Mouse (Mus musculus) erythroblast, adult 5-6 weeks (primary cell): ENCODE data around the gene Tada3. TPM values are rescaled to one million over a fixed set of nuclear protein-coding genes. Genes with fewer than 3 reads are reported as not detected.

Source experiments
- ATAC-seq: replicated peaks from 2 replicates; pipeline ENCODE4 v1.8.0; 2016; ENCODE audit warnings: moderate number of reproducible peaks, mild to moderate bottlenecking, moderate TSS enrichment, inconsistent platforms; ENCODE audit not compliant: poor library complexity, low FRiP score, severe bottlenecking
- total RNA-seq, 2 experiments: library from RNA; stranded (forward) in 1 of 2; stranded (reverse) in 1 of 2; fragments of 150-400 nt in 1 of 2; fragments of 200-764, 138-1000 nt in 1 of 2; gene quantifications; 2 replicates each; pipeline versions ENCODE4 v1.2.3 to v1.2.4; 2015 to 2017; ENCODE audit warnings: low replicate concordance in 2 of 2

Tada3 gene
- total RNA-seq (2015; ENCODE audit: low replicate concordance) (6.0 and 11.1 TPM in 2 replicates), total RNA-seq (2017; ENCODE audit: low replicate concordance) (7.8 and 14.1 TPM in 2 replicates)

DNA sequence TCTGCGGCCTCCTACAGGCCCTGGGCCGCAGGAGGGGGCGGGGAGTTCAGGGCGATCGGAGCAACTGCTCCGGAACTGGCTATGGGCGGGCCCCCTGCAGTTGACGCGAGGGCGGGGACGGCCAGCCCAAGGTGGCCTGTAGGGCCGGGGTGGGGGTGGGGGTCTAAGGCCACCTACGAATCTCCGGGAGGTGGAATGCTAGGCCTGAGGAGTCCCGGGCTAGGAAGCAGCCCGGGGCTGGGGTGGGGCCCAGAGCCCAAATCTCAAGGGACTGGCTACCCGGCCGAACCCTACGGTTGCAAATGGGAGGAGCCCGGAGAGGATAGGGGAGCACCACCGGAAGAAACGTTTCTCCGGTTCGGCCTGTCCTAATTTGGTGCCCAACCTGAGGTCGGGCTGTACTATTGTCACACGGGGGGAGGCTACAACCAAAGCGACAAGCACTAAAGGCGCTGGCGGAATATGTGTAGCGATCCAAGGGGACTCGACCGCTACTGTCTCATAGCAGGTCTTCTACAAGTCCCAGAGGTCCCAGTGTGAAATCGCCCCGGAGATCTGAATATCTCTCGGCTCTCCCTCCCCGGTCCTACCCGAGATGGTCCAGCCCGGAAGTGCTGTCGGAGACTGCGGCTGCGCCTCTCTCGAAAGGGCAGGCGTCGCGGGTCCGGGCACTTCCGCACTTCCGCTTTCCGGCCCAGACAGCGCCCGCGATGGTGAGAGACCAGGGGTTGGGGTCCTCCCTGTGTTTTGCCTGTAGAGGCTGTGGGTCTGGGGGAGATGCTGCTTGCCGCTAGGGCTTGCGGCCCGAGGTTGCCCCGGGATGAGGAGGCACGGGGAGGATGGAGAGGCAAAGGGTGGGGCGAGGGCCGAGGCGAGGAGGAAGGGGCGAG is at the start of gene Tada3, which contains the start of gene Arpc4:
Gene Tada3 (minus strand): TSS at position 388 of the 890 bp plus-strand sequence.
Gene Arpc4 (plus strand): TSS at position 620 of the 890 bp plus-strand sequence.
- ATAC-seq: peak; percentile 85

DNA sequence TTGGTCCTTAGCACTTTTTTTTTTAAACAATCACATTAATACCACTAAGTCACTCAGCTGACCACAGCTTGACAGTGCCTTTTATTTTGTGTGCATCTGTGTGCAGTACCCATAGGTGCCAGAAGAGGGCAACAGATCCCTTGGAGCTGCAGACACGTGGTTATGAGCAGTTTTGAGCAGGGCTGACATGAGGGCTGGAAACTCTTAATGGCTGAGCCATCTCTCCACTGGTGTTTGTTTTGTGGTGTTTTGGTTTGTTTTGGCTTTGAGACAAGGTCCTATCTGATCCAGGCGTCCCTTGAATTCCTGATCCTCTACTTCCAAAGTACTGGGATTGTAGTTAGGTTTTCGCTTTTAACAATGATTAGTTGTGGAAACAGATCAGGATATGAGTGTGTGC is 49.7 kb upstream of the Tada3 start:
- ATAC-seq: peak; percentile 65

DNA sequence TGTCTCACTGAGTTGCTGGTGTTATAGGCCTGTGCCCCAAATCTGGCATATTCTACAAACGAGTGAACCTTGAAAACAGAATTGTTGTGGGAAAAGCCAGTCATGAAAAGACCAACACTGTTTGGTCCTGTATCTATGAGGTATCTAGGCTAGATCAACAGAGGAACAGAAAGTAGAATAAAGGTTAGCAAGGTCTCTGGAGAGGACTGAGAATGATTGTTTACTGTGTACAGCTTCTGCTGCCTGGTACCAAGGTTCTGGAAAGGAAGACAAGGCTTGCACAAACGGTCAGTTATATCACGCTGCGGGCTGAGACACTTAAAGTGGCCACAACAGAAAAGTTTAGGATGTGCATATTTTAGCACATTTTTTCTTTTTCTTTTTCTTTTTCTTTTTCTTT is 49.0 kb upstream of the Tada3 start:
- ATAC-seq: no peak

DNA sequence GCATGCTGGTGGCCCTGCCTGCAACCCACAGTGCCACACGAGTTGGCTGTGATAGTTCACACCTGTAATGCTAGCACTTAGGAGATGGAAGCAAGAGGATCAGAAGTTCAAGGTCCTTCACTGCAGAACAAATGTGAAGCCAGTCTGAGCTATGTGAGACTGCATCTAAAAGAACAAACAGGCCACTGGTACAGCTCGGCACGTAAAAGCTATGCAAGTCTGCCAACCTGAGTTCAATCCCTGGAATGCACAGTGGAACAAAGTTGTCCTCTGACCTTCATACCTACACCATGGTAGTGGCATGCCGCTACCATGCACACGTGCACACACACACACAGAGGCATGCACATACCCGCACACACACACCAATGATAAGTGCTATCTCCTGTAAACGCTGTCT is 46.5 kb upstream of the Tada3 start:
- ATAC-seq: no peak

DNA sequence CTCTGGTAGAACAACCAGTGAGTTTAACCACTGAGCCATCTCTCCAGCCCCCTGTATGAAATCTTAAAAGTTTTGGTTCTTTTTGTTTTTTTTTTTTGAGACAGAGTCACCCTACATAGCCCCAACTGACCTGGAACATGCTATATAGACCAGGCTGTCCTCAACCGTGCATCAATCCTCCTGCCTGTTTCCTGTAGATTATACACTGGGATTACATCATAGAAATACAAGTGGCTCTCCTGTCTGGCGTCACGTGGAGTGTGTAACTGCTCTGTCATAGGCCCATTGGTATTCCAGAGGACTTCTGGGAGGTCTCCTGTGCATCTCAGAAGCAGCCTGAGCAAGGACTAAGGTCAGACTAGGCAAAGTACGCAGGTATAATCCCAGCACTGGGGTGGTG is 45.3 kb upstream of the Tada3 start:
- ATAC-seq: no peak

DNA sequence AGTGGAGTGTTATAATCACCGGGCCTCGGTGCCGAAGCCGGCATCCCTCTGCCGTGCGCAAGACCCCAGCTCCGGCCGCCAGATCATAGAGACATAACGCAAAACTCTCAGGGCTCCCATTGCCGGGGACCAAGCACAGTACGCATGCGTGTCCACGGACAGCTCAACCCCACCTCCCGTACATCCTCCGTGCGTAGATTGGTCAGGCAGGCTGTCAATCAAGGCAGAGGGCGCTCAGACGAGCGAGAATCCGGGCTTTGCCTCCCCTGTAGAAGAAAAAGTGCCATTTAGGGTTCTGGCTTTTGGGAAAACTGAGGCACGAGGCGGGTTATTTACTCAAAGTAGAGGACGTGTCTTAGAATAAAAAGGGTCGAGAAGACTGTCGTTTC is 41.5 kb upstream of the Tada3 start, which contains the start of gene Rpusd3:
Gene Rpusd3 (minus strand): TSS at position 142 of the 389 bp plus-strand sequence.
- peak; percentile 96 for ATAC-seq

DNA sequence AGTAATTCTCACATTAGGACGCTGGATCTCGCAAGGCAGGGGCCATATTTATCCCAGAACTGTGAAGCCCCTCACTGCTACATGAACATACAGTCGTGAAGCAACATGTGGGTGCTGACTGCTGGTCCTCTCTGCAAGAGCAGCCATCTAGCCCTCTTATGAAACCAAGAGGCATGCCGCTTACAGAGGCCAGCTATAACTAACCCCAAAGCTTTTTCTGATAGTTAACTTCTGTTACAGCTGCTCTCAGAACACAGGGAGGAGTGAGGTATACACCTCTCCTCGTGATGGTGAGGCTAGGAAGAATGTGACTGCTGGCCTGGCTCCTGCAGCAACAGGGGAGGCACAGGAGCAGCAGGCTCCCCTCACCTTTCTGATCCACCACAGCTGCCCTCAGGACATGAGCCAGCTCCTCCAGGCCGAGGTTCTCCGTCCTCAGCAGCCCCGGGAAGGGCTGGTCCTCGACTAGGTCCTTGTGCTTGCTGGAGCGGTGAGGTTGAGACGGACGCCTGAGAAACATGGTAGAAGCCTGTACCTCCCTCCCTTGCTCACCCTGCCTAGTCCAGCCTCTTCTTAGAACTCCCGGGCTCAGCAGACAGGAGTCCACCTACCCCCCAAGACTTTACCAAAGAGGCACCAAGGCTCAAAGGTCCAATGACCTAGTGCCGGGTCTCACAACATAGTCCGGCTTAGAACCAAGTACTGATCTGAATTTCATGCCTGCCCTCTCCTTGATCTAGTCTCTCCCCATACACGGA is 40.9 kb upstream of the Tada3 start:
- peak; percentile 62 for ATAC-seq

DNA sequence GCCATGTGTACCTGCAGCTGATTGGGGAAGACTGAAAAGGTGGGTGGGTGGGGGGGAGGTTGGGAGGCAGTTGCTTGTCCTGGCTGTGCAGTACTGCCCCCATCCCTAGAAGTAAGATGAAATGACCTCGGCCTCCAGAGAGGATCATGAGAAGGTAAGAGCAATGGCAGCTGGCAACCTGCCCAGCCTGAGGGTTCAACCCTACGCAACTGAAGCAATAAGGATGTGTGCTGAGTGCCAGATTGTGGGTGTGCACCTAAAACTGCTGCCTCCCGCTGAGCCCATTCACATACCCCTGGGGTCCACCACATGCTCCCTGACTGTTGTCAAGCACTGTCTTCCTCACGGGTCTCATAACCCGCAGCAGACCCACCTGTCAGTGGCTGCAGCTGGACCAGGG is 38.7 kb upstream of the Tada3 start:
- no peak for ATAC-seq

DNA sequence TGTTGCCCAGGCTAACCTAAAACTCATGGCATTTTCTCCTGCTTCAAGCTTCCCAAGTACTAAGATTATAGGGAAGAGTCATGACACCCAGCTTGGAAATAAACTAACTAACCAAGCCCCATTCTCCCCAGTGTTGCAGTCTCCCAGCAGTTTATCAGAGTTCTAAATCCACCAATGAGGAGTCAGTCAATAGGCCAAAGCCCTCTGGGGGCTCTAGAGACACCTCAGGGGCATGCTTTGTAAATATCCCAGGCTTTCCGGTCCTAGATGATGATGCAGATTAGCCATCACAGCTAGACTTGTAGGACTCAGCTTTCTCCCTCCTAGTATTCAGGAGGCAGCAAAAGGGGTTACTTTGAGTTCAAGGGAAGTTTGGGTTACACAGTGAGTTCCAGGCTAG is 32.3 kb upstream of the Tada3 start:
- no peak for ATAC-seq

DNA sequence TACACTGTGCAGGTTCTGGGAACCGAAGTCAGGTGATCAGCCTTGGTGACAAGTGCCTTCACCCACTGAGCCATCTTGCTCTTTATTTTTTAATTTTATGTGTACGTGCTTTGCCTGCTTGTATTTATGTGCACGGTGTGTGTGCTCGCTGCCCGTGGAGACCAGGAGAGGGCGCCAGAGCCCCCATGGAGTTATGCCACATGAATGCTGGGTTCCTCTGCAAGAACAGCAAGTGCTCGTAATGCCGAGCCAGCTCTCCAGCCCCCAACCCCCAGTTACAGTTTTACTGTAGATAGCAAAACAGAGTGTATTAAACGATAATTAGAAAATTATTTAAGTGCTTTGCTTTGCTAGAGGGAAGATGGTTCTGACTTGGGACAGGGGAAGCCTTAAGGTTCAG is 29.0 kb upstream of the Tada3 start:
- ATAC-seq: no peak

DNA sequence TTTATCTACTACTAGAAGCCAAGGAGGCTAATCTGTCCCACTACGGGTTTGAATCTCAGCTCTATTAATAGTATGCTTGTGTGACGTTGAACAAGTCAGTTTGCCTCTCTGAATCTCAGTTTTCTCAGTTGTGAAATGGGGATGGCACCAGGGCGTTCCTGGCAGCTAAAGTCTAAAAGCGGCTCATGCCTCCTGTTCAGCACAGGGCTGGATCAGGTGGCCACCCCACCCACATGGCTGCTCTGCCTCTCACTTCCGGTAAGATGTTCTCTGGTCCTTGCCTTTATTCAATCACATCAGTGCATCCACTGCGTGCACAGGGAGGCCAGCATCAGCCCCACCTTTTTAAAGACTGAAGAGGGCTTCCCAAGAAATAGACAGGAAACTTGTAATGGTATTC is 27.8 kb upstream of the Tada3 start:
- no peak for ATAC-seq

DNA sequence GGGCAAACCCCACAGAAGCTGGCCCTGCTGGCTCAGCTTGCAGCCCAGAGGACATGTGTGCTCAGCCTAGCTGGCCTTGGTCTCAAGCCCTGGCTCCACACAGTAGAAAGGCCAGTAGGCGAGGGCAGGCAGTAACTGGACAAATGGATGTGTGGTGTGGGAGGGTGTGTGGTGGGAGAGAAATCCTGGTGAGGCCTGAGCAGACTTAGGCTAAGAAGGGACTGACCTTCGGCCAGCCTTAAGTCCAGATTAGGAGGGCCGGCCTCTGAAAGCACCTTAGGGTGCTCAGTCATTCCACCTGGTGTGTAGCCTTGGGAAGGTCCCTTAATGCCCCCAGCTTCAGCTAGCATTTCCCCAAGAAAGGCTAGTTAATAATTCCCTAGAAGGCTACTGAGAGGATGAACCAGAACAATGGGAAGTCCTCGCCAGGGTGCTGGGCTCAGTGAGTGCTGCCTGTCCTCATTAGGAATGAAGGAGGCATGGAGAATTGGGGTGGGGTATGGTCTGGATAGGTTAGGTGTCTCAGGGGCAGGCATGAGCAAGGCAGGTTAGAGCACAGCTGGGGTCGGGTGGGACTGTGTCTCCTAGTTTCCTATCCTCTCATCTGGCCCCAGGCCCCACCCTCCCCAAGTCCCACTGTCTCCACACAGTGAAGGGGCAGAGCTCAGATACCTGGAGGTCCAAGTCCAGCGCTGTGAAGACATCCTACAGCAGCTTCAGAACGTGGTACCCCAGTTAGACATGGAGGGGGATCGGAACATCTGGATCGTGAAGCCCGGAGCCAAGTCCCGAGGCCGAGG is 27.2 kb upstream of the Tada3 start:
- no peak for ATAC-seq

DNA sequence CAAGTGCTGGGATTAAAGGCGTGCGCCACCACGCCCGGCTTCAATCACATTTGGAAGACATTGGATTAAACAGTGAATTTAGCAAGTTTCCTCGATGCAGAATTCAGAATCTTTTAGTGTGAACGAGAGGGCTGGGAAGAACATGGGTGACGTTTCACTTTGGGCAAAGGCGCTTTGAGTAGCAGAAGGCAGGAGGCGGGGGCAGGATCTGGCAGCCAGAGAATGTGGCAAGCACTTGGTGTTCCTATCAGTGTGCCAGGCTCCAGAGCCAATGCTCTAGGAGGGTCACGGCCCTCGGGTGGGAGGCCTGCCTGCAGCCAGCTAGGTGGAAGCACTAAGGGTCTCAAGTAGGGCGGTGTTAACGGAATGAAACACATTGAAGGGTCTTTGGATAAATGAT is 24.4 kb upstream of the Tada3 start:
- ATAC-seq: no peak

DNA sequence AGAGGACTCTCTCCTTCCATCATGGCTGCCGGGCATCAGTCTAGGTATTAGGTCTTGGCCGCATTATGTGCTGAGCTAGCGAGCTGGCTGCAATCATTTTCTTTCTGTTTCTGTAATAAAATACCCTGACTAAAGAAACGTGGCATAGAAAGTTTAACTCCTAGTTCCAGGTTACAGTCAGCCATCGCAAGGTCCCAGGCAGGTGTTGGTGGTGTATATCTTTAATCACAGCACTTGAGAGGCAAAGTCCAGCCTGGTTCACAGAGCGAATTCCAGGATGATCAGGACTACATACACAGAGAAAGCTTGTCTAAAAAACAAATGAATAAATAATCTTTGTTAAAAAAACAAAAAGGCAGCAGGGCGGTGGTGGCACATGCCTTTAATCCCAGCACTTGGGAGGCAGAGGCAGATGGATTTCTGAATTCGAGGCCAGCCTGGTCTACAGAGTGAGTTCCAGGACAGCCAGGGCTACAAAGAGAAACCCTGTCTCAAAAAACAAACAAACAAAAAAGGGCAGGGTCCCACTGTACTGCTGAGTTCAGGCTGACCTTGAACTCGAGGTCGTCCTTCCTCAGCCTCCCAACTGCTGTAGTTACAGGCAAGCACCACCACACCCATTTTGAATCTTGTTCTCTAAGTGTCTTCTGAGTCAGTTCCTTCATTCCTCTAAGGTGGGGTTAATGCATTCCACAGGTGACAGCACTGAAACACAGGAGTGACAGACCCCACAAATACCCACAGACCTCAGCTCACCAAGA is 18.8 kb upstream of the Tada3 start:
- ATAC-seq: no peak

DNA sequence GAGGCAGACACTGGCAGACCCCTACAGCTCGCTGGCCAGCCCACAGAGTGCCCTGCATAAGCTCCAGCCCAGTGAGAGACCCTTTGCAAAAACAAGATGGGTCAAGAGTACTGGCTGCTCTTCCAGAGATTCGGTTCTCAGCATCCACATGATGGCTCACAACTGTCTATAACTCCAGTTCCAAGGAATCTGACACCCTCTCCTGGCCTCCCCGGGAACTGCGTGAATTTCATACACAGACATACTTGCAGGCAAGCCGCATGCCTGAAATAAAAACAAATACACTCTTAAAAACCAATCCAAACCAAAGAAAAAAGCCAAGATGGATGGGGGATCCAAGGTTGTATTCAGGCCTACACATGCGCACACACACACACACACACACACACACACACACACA is 17.8 kb upstream of the Tada3 start:
- ATAC-seq: no peak

DNA sequence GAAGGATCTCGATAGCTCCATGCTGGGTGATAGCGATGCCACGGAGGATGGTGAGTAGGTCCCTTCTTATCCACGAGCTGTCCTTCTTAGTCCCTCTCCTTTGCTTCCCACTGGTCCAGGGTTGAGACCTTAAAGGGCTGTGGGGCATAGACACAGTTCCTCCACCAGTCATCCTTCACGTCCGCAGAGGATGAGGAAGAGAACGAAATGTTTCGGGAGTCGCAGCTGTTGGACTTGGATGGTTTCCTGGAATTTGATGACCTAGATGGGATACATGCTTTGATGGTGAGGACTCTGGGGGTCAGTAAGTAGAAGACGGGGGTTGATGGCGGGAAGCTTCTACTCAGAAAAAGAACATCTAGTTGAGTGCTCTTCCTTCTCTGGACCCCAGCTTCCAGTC is 17.1 kb upstream of the Tada3 start:
- no peak for ATAC-seq

DNA sequence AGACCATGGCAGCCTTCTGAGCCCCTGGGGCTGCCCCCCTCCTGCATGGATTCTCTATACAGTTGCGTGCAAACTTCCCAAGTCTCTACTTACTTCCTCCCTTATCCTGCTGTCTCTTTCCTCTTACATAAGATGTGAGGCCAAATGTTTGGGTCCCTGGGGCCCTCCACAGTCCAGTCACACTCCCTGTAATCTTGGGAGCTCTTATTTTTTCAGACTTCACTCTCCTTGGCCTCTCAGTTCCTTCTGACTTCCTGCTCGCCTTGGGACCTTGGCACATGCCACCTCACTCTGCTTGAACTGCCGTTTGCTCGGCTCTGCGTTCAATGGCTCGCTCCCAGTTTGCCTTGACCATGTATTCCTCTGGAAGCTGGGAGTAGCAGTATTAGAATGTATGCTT is 16.3 kb upstream of the Tada3 start:
- ATAC-seq: no peak

DNA sequence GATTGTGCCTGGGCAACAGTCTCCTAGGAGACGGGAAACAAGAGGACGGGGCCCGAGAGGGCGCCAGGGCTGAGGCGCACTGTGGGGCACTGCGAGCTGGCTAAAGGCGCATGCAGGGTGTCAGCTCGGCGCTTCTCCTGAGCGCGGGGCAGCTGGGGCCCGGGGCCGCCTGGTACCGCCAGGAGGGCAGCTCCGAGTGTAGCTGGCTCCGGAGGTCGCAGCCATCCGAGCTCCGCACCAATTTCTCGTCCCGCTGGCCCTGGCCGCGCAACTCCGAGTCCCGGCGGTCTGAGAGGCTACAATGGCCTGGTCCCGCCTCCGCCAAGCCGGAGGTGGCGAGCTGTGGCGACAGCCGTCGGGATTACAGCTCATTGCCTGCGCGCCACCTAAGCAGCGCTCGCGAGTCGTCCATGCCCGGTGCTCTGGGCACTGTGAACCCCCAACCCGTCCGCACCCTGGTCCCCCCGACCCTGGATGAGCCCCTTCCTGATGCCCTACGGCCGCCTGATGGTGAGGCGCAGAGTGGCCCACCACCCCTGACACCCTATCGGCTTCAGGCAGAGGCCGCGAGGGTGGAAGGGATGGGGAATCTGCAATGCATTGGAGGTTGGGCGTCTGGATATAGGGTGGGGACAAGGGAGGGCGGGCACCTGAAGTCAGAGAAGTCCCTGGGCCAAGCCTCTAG is 14.8 kb upstream of the Tada3 start:
- no peak for ATAC-seq

DNA sequence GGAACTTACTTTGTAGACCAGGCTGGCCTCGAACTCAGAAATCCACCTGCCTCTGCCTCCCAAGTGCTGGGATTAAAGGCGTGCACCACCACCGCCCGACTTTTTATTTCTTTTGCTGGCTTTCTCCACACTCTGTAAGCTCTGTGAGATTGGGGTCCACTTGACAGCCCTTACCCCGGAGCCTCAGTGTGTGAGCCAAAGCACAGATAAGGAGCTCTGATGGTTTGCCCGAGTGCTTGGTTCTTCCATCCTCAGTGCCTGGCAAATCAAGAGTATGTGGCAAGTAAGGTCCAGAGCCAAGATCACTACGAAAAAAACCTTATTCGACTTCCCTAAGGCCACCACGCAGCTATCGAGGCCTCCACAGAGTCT is 14.3 kb upstream of the Tada3 start:
- ATAC-seq: no peak
